Mouse (Mus musculus) heart, postnatal 25 days (tissue): ENCODE results near the gene Tgfbr3. TPM values are rescaled to one million over a fixed set of nuclear protein-coding genes. Genes with fewer than 3 reads are reported as not detected.

ENCODE experiments used
- DNase-seq: peaks from one replicate; pipeline ENCODE4 v3.0.0; 2022; ENCODE audit warnings: low spot score
- intact Hi-C: fragments of 180-260 bp; cut with DNase I; formaldehyde crosslinking; loops from one replicate; pipeline ENCODE4 v1.15.1; 2025
- total RNA-seq, 2 experiments: library from RNA; stranded (reverse); gene quantifications; 2 replicates each; pipeline ENCODE4 v1.2.3; 2021

The Tgfbr3 gene
- total RNA-seq, 2 experiments from 2014 or later = 42.9 to 50.8 TPM

- intact Hi-C loops = loop anchor here (5.0 kb wide), 1 partner anchor 82 kb away; no protein-coding TSS in a partner anchor
- no peak for DNase-seq
Measured at GRCm38 (mm10) chr5:107099634-107100033, 189.8 kb downstream of the Tgfbr3 start.

- no peak for DNase-seq
Measured at GRCm38 (mm10) chr5:107099076-107099475, 190.4 kb downstream of the Tgfbr3 start.

GRCm38 (mm10) chr5:107098007-107098406 is 191.4 kb downstream of the Tgfbr3 start:
- DNase-seq = no peak
- intact Hi-C loops = loop anchor here (5.0 kb wide), 1 partner anchor 81 kb away; no protein-coding TSS in a partner anchor

More at GRCm38 (mm10) chr5:107099076-107099475, 190.4 kb downstream of the Tgfbr3 start:
- intact Hi-C loops = loop anchor here (5.0 kb wide), 1 partner anchor 82 kb away; no protein-coding TSS in a partner anchor

- intact Hi-C loops = loop anchor here (5.0 kb wide), 1 partner anchor 80 kb away; no protein-coding TSS in a partner anchor
- DNase-seq = no peak
Measured at GRCm38 (mm10) chr5:107097314-107097713, 192.1 kb downstream of the Tgfbr3 start.

- DNase-seq = no peak
- intact Hi-C loops = no loop called here
Measured at GRCm38 (mm10) chr5:107094233-107094632, 195.2 kb downstream of the Tgfbr3 start.

DNA sequence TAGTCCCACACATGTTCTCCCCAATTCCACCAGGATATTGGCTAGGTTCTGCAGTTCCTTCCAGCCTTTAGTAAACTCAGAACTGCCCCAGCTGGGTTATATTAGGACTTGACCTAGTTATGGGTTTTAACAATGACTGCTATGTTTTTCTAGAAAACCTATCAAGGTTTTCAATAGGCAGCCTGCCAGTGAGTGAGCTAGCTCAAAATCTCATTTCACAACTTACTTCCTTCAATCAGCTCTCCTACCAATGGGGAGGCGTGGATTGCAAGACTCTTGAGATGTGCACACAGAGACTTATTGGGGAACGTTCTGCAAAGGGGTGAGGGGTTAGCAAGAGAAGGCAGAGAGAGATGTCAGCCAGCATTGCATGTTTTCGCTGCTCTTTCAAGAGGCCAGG is 196.2 kb downstream of the Tgfbr3 start:
- DNase-seq = no peak
- intact Hi-C loops = no loop called here

DNA sequence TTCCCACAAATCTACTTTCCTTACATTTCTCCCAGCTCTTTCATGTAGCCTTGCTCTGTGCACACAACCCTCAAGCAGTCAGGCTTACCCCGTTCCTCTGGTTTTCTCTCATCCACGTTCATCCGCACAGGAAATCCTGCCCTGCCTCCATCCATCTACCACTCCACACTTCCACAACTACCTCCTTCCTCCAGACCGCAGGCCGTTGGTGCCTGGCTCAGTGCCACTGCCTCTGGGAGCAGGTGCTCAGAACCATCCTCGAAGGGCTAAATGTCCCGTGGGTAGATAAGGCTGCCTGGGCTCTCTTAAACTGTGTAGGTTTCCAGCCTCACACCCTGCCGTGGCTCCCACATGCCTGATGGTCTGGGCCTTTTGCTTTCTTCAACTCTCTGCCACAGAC is 197.3 kb downstream of the Tgfbr3 start:
- intact Hi-C loops = no loop called here
- no peak for DNase-seq

DNA sequence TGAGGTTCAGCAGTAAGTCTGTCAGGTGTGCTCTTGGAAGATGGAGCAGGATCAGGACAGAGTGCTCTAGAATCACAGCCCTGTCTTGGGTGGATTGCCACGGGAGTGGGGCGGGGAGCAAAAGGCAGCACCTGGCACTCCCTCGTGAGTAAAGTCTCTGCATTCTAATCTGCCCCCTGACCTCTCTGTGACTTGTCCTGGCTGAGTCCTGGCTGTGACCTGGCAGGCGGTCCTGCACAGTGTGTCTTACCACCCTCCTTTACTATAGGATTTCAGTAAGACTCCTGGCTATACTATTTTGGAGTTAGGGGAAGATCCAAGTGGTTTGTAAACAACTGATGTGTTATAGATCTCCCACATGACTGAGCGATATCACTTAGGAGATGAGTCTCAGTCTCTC is 199.5 kb downstream of the Tgfbr3 start:
- no peak for DNase-seq
- intact Hi-C loops = loop anchor here (2.0 to 5.0 kb wide), 2 partner anchors 77 to 199 kb away; partner anchors contain the start of gene Tgfbr3

DNA sequence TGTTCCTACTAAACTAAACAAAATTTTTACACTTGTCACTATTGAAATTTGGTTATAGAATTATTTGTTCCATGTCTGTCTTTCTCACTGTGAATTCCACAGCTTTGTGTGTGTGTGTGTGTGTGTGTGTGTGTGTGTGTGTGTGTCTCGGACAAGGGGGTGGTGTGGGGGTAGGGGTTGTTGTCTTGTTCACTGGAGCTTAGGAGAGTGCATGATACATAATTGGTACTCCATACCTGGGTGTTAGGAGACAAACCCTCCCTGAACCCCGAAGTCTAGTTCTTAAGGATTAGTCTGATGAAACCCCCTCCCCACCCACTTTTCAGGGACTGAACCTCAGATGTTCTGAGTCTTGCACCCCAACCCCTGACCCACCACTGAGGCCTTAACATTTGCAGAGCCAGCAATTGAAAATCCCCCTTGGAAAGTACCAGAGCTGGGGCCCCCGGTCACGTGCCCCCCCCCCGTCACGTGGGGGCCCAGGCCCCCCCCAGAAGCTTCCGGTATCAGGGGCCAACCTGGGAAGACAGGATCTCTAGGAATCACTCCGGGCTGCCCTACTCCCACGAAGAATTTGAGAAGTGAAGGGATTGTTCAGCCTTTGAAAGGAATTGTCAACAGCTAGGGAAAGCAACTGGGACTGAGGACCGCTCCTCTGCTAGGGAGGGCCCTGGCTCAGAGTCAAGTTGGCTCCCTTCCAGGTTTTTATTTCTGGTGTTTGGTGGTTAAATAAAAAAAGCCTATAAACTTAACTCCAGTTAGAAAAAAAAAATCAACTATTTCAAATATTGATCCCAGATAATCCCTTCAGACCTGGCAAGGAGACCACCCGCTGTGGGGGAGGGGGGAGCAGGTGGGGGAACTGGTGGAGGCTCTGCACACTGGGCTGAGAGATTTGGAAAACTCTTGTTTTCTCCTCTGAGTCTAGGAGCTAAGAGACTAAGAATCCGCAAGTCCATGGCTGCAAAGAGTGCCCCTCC is 201.3 kb downstream of the Tgfbr3 start:
- intact Hi-C loops = loop anchor here (2.0 to 5.0 kb wide), 2 partner anchors 79 to 201 kb away; partner anchors contain the start of gene Tgfbr3
- peak; percentile 69 for DNase-seq

GRCm38 (mm10) chr5:107087291-107087690 is 202.1 kb downstream of the Tgfbr3 start:
- DNase-seq = peak; percentile 83
- intact Hi-C loops = loop anchor here (5.0 kb wide), 1 partner anchor 80 kb away; no protein-coding TSS in a partner anchor

DNA sequence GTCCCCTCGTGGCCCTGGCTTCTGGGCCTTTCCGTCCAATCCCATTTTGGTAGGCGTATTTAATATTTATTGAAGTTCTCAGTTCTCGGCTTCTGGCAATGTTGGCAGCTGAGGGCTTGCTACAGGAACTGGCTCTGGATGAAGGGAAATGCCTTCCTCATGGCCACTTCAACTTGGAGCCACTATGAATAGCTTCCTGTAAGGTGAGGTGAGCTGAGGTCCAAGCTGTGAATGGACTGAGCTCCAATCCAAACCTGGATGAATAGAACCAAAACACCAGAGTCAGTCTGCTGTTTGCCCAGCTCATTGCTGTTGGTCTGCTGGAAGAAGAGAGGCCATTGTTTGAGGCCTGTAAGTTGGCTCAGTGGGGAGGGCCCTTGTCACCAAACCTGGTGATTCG is 203.3 kb downstream of the Tgfbr3 start:
- no peak for DNase-seq
- intact Hi-C loops = loop anchor here (5.0 kb wide), 1 partner anchor 81 kb away; no protein-coding TSS in a partner anchor

- intact Hi-C loops = no loop called here
Measured at GRCm38 (mm10) chr5:107084431-107084830, 205.0 kb downstream of the Tgfbr3 start.

GRCm38 (mm10) chr5:107082011-107082410 is 207.4 kb downstream of the Tgfbr3 start:
- intact Hi-C loops = no loop called here
- DNase-seq = no peak

More at GRCm38 (mm10) chr5:107084431-107084830, 205.0 kb downstream of the Tgfbr3 start:
- DNase-seq = no peak

DNA sequence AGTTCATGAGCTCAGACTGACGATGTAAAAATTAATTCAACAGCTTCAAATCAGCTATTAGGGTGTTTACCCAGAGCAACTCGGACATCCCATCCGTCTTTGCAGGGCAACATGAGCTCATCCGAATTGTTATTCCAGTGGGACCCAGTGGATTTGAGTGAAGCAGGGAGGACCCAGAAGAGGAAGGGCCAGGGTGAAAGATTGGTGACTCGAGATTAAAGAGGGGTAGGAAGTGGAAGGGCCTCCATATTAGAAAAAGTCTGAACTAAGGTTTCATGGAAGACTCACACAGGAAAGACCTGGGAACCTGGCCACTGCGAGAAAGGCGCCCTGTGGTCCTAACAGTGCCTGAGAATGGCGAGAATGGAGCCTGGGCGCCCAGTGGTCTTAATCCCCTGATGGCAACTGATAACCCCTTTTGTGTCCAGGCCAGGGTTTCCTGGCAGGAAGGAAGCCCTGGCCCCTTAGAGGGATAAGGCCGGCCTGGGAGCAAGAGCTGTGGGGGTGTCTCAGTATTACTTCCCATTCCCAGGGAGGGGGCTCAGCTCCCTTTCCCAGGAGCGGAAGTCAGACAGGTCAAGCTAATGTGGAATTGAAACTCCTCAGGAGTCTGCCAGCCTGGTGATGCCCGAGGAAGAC is 208.3 kb downstream of the Tgfbr3 start:
- DNase-seq = no peak
- intact Hi-C loops = no loop called here

- intact Hi-C loops = no loop called here
- DNase-seq = no peak
Measured at GRCm38 (mm10) chr5:107079920-107080319, 209.5 kb downstream of the Tgfbr3 start.

GRCm38 (mm10) chr5:107079146-107079638 is 210.2 kb downstream of the Tgfbr3 start:
- no peak for DNase-seq

DNA sequence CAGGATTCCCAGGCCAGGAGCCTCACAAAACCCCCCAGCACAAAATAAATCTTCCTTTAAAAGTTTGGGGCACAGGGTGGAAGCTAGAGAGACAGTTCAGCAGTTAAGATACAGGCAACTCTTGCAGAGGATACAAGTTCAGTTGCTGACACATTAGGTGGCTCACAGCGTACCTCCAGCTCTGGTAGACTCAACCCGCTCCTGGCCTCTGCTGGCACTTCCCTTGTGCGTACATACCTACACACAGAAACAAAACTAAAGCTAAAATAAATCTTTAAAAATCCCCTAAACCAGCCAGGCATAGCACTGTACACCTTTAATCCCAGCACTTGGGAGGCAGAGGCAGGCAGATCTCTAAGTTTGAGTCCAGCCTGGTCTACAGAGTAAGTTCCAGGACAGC is 211.1 kb downstream of the Tgfbr3 start:
- no peak for DNase-seq
- intact Hi-C loops = no loop called here

More at GRCm38 (mm10) chr5:107079146-107079638, 210.2 kb downstream of the Tgfbr3 start:
- intact Hi-C loops = no loop called here

DNA sequence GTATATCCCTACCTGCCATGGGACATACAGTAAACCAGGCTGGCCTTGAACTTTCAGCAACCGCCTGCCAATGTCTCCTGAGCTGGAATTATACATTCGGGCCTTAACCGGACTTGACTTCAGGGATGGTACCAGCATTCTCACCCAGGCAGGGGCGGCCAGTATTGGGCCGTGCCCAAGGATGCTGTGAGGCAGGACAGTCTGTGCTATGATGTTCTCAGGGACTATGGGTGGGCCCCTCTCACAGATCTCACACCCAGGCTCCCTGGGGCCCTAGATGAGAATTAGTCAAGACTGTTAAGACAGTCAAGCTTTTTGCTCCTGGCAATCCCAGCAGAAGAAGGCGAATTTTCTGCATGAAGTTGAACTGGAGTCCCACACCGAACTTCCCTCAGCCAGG is 211.5 kb downstream of the Tgfbr3 start:
- DNase-seq = no peak

GRCm38 (mm10) chr5:107074980-107075583 is 214.3 kb downstream of the Tgfbr3 start:
- intact Hi-C loops = no loop called here
- no peak for DNase-seq

More for the DNA sequence above, 211.5 kb downstream of the Tgfbr3 start:
- intact Hi-C loops = no loop called here

- intact Hi-C loops = no loop called here
- DNase-seq = no peak
Measured at GRCm38 (mm10) chr5:107074350-107074749, 215.1 kb downstream of the Tgfbr3 start.
